Mouse (Mus musculus) stomach, postnatal 0 days (tissue): ENCODE results near the gene Msl3. TPM values are rescaled to one million over a fixed set of nuclear protein-coding genes. Genes with fewer than 3 reads are reported as not detected.

Source experiments
- ATAC-seq: fragments of 200-750 bp; cut with Nextera tagmentation; 2 replicates; pipeline ENCODE4 v1.8.0; 2017; ENCODE audit not compliant: low FRiP score, low TSS enrichment
- DNase-seq: peaks from one replicate; pipeline ENCODE4 v3.0.0-alpha.2; 2016; ENCODE audit warnings: low spot score
- H3K27ac ChIP-seq: fragments of 300-500 bp; sonication (generic); replicated peaks from 2 replicates; pipeline ENCODE4 v1.5.1; 2014; ENCODE audit warnings: mild to moderate bottlenecking, control low read depth
- H3K27me3 ChIP-seq: fragments of 300-500 bp; sonication (generic); 2 replicates; pipeline ENCODE4 v1.6.1; 2014; ENCODE audit warnings: low read length; ENCODE audit not compliant: control insufficient read depth, insufficient read depth
- H3K36me3 ChIP-seq: fragments of 300-500 bp; sonication (generic); 2 replicates; pipeline ENCODE4 v1.6.1; 2014; ENCODE audit warnings: low read length, mixed read lengths; ENCODE audit not compliant: control insufficient read depth, insufficient read depth
- H3K4me1 ChIP-seq: fragments of 300-500 bp; sonication (generic); replicated peaks from 2 replicates; pipeline ENCODE4 v1.6.1; 2014; ENCODE audit warnings: antibody characterized with exemption; ENCODE audit not compliant: control insufficient read depth, insufficient read depth
- H3K4me2 ChIP-seq: fragments of 300-500 bp; sonication (generic); replicated peaks from 2 replicates; pipeline ENCODE4 v1.6.1; 2014; ENCODE audit warnings: low read depth, mild to moderate bottlenecking, control low read depth, moderate library complexity
- H3K4me3 ChIP-seq: fragments of 300-500 bp; sonication (generic); 2 replicates; pipeline ENCODE4 v1.5.1; 2014; ENCODE audit warnings: low read depth, low read length, control low read depth
- H3K9ac ChIP-seq: fragments of 300-500 bp; sonication (generic); 2 replicates; pipeline ENCODE4 v1.6.1; 2014; ENCODE audit warnings: mild to moderate bottlenecking, low read length, control low read depth, mixed read lengths
- H3K9me3 ChIP-seq: fragments of 300-500 bp; sonication (generic); 2 replicates; pipeline ENCODE4 v1.6.1; 2016; ENCODE audit warnings: low read length; ENCODE audit not compliant: control insufficient read depth
- CTCF ChIP-seq: IDR thresholded peaks from 2 replicates; pipeline ENCODE4 v1.5.1; 2016; ENCODE audit warnings: antibody characterized with exemption, low read depth, mild to moderate bottlenecking, moderate library complexity
- EP300 ChIP-seq: optimal IDR thresholded peaks from 2 replicates; pipeline ENCODE3; 2016; ENCODE audit warnings: antibody characterized with exemption
- WGBS: fragments of 180-500 bp; shearing (Covaris S2); extraction: QIAGEN DNeasy Blood & Tissue Kit; methylation state at CpG from one replicate; pipeline ENCODE4 v1.1.7; 2014; 5-methylcytosine and 5-hydroxymethylcytosine counted together
- polyA plus RNA-seq: library from polyadenylated mRNA; unstranded; fragments of >200 nt; fragmentation: Nextera tagmentation; extraction: Ambion mirVana; gene quantifications from 2 replicates; pipeline ENCODE4 v1.2.1, GENCODE M21; 2015

Msl3 gene
- 22.0 and 22.7 TPM in 2 replicates for polyA plus RNA-seq

- WGBS, result 18% methylated on average over 65 of the region's 88 CpGs
These were observed at the start of gene Msl3 for GRCm38 (mm10) chrX:168673525-168674406. Gene Msl3 (minus strand): TSS chrX:168673898.

GRCm38 (mm10) chrX:168717969-168718368, 44.3 kb upstream of the Msl3 start:
- H3K36me3 ChIP-seq, result no peaks in the 10 kb centered on the region
- 44% methylated on average over 2 of the region's 2 CpGs for WGBS
- no peak overlapping the region for H3K27ac ChIP-seq
- no peak for DNase-seq
- H3K9ac ChIP-seq, result no peak overlapping the region
- peak; percentile 69 for TF ChIP-seq CTCF
- TF ChIP-seq EP300, result no peak
- H3K4me3 ChIP-seq, result no peak overlapping the region
- no peaks in the 10 kb centered on the region for H3K27me3 ChIP-seq
- H3K9me3 ChIP-seq, result no peaks in the 10 kb centered on the region
- no peak for ATAC-seq
- no peak overlapping the region for H3K4me2 ChIP-seq
- no peaks in the 10 kb centered on the region for H3K4me1 ChIP-seq

More at GRCm38 (mm10) chrX:168673525-168674406, at the start of gene Msl3:
- H3K4me1 ChIP-seq, result no peaks in the 10 kb centered on the region
- TF ChIP-seq CTCF (peak; percentile 69), EP300 (no peak)
- DNase-seq, result peak; percentile 85
- H3K27me3 ChIP-seq, result no peaks in the 10 kb centered on the region
- H3K4me3 ChIP-seq, result peak within 1 kb of the TSS; percentile 52
- ATAC-seq, result peak; percentile 93
- H3K4me2 ChIP-seq, result peak within 1 kb of the TSS; percentile 75
- no peaks in the 10 kb centered on the region for H3K9me3 ChIP-seq
- H3K36me3 ChIP-seq, result no peaks in the 10 kb centered on the region
- H3K9ac ChIP-seq, result peak within 1 kb of the TSS; percentile 67
- H3K27ac ChIP-seq, result peak within 1 kb of the TSS; percentile 94

GRCm38 (mm10) chrX:168674407-168674962, 787 bp upstream of the Msl3 start:
- Histone ChIP-seq H3K27me3 (no peaks in the 10 kb centered on the region), H3K4me2 (peak overlapping the region; percentile 75), H3K36me3 (no peaks in the 10 kb centered on the region), H3K9me3 (no peaks in the 10 kb centered on the region), H3K4me1 (no peaks in the 10 kb centered on the region), H3K4me3 (peak overlapping the region; percentile 52), H3K27ac (peak overlapping the region; percentile 94), H3K9ac (peak overlapping the region; percentile 67)
- DNase-seq (no peak), ATAC-seq (no peak)
- 22% methylated on average over 10 of the region's 10 CpGs for WGBS
- no peak for TF ChIP-seq EP300
- no peak for TF ChIP-seq CTCF

GRCm38 (mm10) chrX:168672913-168673524, 679 bp downstream of the Msl3 start:
- Histone ChIP-seq H3K4me1 (no peaks in the 10 kb centered on the region), H3K9ac (peak overlapping the region; percentile 67), H3K27me3 (no peaks in the 10 kb centered on the region), H3K27ac (peak overlapping the region; percentile 94), H3K36me3 (no peaks in the 10 kb centered on the region), H3K4me3 (peak overlapping the region; percentile 52), H3K4me2 (peak overlapping the region; percentile 75), H3K9me3 (no peaks in the 10 kb centered on the region)
- DNase-seq, result no peak
- WGBS, result 21% methylated on average over 30 of the region's 31 CpGs
- ATAC-seq, result no peak
- TF ChIP-seq EP300 (no peak), CTCF (no peak)

GRCm38 (mm10) chrX:168672425-168672824, 1.3 kb downstream of the Msl3 start:
- Histone ChIP-seq H3K9me3 (no peaks in the 10 kb centered on the region), H3K4me3 (peak overlapping the region; percentile 52), H3K27me3 (no peaks in the 10 kb centered on the region), H3K4me1 (no peaks in the 10 kb centered on the region), H3K4me2 (peak overlapping the region; percentile 75), H3K36me3 (no peaks in the 10 kb centered on the region), H3K27ac (peak overlapping the region; percentile 94), H3K9ac (no peak overlapping the region)
- ATAC-seq (peak; percentile 85), DNase-seq (peak; percentile 59)
- no peak for TF ChIP-seq CTCF
- TF ChIP-seq EP300, result no peak
- 27% methylated on average over 9 of the region's 9 CpGs for WGBS
